Mouse (Mus musculus) cerebellum, adult 18-20 months (tissue): ENCODE measurements around the gene Tbkbp1.

Source experiments
- DNase-seq, 2 experiments: peaks; one replicate each; pipeline ENCODE4 v3.0.0; 2021

The Tbkbp1 gene

DNA sequence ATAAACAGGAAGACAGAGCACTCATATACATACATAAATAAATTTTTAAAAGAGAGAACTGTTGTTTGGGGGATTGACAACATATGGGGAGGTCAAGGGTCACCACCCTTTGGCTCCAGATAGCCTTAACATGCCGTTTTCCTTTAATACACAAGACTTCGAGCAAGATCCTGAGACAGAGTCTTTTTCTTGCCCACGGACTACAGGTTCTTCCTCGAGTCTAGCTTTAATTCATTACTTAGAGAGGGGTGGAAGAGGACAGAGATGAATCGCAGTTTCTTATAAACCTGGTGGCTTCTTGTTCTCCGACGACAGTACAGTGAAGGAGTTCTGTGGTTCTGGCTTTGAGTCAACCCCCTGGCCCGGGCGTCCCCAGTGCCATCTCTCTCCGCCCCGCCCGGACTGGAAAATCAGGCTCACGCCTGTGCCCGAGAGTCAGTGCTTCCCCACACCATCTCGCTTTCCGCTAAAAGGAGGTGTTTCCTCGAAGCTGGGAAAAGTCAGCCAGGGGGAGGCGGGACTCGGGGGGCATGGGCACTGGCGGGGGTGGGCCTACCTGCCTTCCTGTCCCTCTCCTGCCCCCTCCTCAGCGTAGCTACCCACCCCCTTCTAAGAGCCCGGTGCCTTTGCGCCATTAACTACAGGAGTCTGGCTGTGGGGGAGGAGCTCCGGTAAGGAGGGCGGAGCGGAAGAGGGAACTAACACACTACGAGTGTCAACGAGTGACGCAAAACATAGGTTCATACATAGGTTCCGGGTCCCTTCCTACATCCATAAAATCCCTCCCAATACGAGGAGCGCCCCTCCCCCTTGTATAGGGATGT is 24.4 kb downstream of the Tbkbp1 start:
- no peak for DNase-seq

GRCm38 (mm10) chr11:97124266-97125036 is 26.8 kb downstream of the Tbkbp1 start:
- DNase-seq: no peak

- DNase-seq: no peak
Measured at GRCm38 (mm10) chr11:97123282-97123890, 27.9 kb downstream of the Tbkbp1 start.

DNA sequence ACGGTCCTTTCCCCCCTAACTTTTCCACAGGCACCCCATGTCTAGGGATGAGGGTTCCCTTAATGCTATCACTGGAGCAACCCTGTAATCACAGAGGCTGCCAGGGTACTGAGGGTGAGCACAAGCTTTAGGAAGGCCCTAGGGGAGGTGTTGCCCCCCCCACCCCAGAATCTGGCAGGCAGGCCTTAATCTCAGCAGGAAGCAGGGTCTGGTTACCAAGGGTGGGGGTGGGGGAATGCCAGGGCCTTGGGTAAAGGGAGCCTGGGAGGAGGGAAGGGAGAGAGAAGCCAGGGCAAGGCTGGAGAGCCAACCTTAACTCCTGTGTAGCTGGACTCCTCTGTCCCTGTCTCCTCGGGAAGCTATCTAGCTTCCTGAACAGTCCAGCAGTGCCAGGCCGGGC is 30.7 kb downstream of the Tbkbp1 start:
- DNase-seq: no peak

GRCm38 (mm10) chr11:97120221-97120620 is 31.1 kb downstream of the Tbkbp1 start:
- DNase-seq: no peak

DNA sequence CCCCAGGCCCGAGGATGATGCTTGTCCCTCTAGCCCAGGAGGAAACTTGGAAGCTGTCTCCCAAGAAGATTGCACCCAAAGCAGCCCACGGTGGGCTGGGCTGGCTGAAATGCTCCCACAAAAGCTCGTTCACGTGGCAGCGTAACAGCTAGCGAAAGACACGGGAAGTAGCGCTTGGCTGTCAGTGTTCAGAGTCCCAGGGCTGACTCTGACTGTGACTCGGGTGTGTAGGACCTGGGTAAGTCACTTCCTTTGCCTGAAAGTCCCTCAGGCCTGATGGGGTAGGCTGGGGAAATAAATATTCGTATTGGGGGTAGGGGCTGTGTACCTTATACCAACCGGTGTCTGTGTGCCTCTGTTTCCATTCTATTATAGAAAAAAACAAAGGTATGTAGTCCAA is 35.5 kb downstream of the Tbkbp1 start:
- DNase-seq: no peak

DNA sequence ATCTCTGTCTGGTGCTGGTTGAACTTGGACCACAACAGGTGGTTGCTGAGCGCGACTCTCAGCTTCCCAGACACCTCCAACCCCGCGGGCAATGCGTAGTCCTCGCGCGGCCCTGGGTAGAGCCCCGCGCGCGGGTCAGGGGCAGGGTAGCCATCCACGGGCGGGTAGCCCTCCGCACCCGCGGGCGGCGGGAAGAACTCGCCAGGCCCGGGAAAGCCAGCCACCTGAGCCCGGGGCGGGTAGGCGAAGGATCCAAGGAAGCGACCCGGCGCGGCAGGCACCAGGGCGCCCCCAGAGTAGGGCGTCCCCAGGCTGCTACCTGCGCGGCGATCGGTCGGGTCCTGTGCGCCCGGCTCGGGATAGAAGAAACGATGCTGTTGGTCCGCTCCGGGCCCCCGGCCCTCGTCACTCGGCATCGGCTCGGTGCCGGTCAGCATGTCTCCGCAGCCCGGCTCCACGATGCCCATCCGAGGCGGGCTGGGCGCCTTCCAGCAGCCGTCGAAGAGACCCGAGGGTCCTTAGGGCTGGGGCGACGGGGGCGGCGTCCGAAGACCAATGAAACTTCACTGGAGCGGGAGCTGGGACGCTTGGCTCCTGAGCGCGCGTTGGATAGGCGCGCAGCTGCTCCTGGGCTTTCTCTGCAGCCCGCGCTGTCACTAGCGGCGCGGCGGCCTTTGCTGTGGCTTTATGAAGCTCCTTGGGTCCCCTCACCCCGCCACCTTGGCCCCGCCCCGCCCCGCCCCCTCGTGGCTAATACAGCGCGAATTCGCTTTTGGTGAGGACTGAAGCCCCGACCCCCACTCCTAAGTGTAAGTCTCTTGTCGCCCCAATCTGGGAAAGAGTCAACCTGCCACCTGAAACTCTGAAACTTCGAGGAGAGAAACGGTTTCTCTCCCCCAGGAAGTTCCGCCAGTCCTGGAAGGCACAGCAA is 36.4 kb downstream of the Tbkbp1 start, which contains the start of gene Tbx21:
Tbx21 (minus strand) TSS at position 661 of the 931 bp plus-strand sequence.
- no peak for DNase-seq

DNA sequence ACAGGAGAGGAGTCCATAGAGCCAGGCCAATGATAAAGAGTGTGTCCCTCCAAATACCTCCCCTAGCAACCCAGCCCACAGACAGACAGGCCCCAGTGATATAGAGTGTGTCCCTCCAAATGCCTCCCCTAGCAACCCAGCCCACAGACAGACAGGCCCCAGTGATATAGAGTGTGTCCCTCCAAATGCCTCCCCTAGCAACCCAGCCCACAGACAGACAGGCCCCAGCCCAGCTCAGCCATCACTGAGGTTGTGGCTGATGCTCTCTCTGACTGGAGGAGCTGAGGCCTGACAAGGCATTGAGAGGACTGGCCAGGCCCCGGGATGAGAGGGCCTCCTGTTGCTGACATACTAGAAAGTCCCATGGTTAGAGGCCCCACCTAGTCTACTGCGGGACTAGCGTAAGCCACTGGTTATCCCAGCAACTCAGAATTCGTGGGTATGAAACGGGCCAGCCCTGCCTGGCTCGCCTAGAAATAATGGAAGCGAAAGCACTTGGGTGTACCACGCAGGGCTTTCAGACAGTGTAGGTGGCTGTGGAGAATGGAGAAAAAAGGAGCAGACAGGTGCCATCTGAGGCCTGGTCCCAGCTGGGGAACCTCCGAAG is 38.7 kb downstream of the Tbkbp1 start:
- no peak for DNase-seq

DNA sequence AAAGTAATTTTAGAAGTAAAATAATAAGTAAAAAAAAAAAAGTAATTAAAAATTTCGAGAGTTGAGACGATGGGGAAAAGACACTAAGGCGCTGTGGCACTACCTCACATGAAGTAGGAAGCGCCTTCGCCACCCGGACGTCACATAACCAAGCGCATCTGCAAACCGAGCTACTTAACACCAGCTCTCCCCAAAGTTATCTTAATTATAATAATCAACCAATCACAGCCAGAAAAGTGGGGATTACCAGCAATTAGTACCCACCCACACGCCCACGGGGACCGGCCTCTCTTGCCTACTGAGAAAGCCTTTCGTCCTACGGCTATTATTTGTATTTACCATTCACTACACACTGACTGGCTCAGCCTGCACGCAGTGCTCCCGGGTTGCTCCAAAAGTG is 42.3 kb downstream of the Tbkbp1 start:
- no peak for DNase-seq

DNA sequence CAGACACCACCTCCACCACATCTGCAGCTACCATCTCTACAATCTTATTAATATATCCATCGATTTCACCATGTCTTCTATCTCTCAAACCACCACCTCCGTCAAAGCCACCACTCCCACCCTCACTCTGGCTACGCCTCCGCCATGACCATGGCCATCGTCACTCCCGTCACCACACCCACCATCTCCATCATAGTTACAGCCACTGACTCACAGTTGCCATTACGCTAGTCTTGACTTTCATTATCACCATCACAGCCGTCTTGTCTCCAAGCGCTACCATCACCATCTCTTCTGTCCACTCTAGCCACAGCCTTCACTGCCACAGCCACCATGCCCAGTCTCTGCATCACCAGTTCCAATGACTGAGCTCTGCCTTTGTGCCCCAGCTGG is 47.2 kb downstream of the Tbkbp1 start:
- DNase-seq: no peak

- DNase-seq: no peak
Measured at GRCm38 (mm10) chr11:97103163-97104090, 47.9 kb downstream of the Tbkbp1 start.

GRCm38 (mm10) chr11:97101722-97102121 is 49.6 kb downstream of the Tbkbp1 start:
- peak; percentile 70 to 76 for DNase-seq

DNA sequence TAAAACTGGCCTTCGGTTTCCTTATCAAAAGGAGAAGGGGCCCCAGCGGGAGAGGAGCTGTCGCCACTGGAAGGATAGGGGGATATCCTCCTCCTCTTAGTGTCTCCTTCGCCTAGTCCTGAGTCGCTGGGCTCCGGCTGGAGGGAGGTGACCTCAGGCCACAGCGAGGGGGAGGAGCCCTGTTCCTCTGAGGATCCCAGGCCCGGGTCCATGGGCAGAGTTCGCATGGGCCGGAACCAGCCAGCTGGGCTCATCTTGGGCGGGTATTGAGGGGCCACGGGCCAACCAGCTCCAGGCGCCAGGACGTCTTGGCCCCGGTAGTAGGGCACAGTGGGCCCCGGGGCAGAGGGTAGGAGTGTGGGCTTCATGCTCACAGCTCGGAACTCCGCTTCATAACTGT is 52.5 kb downstream of the Tbkbp1 start:
- no peak for DNase-seq

- DNase-seq: no peak
Measured at GRCm38 (mm10) chr11:97094600-97094999, 56.7 kb downstream of the Tbkbp1 start.

DNA sequence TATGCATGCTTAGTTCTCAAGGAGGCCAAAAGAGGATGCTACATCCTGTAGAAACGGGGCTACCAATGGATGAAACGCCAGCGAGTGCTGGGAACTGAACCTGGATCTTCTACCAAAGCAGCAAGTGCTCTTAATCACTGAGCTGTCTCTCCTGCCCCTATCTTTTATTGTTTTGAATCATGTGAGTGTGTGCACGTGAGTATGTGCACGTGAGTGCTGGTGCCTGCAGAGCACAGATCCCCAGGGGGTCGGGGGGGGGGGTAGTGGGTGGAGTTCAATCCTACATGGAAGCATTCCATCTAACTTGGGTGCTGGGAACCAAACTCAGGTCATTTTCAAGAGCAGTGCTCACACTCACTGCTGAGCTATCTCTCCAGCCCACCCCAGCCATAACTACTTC is 64.9 kb downstream of the Tbkbp1 start:
- no peak for DNase-seq
